Mouse (Mus musculus) kidney, postnatal 36 days (tissue): ENCODE measurements around the gene Mpzl2.

Source experiments
- DNase-seq, 2 experiments: peaks; one replicate each; pipeline ENCODE4 v3.0.0; 2021 to 2022; ENCODE audit warnings: mixed read lengths in 2 of 2

Mpzl2 gene

DNA sequence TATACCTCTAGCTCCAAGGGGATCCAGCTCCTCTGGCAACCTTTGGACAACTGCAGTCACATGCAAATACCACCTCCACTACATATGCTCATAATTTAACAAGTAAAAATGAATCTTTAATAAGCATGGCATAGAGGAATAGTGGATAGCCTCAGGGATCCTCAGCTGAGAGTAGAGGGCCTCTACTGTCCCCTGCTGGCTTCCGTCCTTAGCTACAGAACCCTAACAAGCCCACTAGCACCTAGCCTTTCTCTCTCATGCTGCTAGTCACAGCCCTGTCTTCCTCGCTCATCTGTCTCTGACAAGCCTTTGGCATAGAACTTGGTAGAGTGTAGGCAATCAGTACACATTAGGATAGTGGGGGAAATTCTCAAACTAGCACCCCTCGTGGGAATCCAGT is 51.2 kb downstream of the Mpzl2 start:
- no peak for DNase-seq

DNA sequence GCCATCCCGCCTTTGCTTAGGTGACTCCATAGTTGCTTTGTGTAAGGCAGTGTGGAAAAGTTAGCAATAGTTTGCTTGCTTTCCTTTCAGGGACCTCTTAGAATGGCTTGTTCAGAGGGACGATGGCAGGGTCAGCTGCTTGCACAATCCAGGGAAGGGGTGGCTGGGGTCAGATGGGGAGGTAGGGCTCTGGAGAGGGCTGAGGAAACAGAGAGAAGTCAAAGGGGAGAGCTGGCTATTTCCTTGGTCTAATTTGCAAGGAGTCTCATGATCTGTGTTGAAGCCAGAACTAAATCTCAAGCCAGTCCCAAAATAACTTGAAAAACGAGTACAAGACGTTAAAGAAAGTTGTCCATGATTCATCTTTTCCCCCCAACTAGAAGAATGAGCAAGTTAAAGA is 53.0 kb downstream of the Mpzl2 start:
- DNase-seq: peak; percentile 36 to 52

DNA sequence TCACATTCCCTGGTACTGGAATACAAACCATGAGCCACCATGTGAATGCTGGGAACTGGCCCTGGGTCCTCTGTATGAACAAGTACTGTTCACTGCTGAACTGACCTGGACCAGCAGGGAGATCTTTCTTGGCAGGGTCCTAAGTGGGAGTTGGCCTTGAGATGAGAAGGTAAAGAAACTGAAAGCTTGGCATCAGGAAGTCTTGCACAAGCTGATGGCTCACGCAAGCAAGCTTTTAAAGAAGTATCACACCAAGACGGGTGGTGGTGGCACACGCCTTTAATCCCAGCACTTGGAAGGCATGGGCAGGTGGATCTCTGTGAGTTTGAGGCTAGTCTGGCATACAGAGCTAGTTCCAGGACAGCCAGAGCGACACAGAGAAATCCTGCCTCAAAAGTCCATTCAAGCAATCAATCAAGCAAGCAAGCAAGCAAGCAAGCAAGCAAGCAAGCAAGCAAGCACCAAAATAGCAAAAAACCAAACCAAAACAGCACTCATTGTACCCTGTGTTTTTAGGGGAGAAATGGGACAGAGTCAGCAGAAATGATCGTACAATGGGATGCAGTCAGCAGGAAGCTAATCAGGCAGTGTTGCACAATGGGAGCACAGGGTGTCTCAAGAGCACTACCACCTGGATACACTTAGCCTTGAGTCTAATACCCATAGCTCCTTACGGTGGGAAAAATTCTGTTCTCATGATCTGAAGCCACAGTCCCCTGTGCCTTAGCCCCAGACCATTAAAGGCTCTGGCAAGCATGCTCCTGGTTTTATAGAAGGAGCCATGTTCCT is 55.7 kb downstream of the Mpzl2 start:
- DNase-seq: peak in 1 of 2 experiments; percentile 39

DNA sequence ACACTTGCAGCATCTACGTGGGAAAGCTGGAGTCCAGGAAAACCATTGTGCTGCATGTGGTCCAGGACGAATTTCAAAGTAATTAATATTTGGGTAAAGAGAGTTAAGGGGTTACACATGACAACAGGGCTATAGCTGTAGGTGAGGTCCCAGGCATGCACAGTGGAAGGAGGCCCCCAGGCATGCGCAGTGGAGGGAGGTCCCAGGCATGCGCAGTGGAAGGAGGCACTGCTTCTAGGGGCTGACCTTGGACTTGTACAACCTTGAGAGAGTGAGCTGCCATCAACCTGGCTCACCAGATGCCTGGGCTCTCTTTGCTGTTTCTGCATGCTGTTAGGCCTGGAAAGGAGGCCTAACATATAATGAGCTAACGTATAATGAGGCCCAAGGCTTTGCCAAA is 58.3 kb downstream of the Mpzl2 start:
- DNase-seq: no peak

- no peak for DNase-seq
Measured at GRCm38 (mm10) chr9:45098426-45098825, 58.8 kb downstream of the Mpzl2 start.

GRCm38 (mm10) chr9:45102528-45102927 is 62.9 kb downstream of the Mpzl2 start:
- no peak for DNase-seq

DNA sequence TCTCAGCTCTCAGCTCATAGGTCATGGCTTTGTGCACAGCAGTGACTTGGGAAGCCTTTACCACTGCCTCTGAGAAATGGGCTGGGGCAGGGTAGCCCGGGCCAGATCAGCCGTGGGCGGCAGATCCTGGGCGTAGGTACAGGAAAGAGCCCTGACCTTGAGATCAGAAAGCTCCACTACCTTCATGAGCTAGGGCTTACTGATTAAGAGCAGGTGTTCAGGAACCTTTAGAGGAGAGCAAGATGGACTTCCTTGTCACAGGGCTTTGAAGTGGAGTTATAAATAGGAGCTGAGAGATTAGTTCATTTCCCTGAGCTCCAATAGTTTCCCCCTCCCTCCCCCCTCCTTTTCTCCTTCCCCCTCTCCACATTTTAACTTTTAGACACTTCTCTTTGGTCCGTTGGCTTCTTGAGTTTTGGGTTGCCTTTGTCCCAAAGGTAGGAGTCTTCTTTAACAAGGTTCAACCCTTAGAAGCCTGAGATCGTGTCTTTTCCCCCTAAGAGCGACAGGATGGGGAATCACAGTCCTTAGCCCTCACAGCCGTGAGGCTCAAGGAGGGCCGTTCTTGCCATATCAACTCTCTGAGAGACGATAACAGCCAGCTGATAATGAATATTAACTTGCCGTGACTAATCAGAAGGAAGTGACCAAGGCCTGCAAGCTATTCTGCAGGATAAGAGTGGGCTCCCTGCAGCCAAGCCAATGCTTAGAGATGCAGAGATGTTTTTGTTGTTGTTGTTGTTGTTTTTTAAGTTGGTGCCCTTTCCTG is 63.8 kb downstream of the Mpzl2 start:
- no peak for DNase-seq
